Mouse (Mus musculus) small intestine, adult 2 months (tissue): ENCODE results near the gene Nip7.

Experiments
- CTCF ChIP-seq: fragments of 200-500 bp; IDR thresholded peaks from 2 replicates; pipeline ENCODE4 v1.5.1; 2012; ENCODE audit warnings: low read depth, mild to moderate bottlenecking, control low read depth, inconsistent platforms, low read length, moderate library complexity, mixed read lengths; ENCODE audit not compliant: insufficient replicate concordance, insufficient read length; ENCODE audit errors: extremely low read depth
- POLR2A ChIP-seq: fragments of 200-500 bp; IDR thresholded peaks from 2 replicates; pipeline ENCODE4 v1.6.1; 2012; ENCODE audit warnings: low read depth, mild to moderate bottlenecking, control low read depth, inconsistent platforms, low read length, moderate library complexity

DNA sequence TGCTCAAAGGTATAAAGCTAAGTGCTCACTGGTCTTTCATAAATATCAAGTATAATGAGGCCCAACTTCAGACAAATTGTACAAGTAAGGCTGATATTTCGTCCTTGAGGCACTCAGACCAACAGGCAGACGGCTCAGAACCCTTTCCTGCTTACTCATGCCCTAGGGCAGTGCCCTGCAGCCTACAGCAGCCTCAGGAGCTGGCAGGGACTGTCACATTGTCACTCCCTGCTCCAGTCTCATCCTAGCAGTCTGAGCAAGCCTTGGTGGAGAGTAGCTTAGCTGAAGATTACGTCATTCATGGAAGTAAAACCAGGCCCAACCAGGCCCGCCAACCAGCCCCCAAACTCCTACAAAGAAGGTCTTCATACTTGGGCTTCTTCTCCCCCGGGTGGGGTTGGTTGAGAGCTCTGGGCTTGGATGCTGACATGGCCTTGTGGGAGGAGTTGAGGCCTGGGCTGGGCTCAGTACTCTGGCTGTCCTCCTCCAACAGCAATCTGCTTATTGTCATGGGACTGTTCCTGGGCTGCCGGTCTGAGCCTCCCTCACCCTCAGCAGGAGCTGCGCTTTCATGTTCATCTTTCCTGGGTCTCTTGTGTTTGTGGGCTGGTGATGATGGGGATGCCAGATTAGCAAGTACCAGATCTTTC lies 19.7 kb downstream of the Nip7 start:
- no peak for TF ChIP-seq POLR2A
- TF ChIP-seq CTCF: no peak
